Mouse (Mus musculus): ENCODE data around the gene Nrbf2.

Gene Nrbf2

DNA sequence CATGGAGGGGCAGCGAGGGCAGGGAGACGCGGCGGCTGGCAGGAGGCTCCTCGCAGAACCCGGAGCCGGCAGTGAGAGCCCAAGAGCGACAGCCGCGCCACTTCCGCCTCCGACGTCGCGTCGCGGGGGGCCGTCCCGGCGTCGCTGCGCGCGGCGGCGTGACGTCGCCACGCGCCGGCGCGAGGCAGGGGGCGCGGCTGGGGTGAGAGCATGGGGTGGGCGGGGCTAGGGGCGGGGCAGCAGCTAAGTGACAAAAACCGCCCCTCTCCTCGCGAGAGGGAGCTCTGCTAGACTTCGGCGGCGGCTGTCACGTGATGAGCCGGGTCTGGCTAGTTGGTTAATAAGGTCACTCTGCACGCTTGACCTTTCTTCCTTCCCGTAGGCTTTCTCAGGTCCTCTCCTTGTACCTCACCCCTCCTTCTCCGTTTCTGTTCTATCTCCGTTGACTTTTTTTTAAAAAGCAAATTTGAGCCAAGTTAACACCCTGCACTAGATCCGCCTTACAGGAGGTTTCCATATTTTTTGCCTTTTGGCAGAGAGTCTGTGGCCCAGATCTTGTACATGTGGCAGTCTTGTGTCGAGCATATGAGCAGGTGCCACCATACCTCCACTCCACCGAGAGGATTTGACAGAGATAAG, at the start of gene Nrbf2:
Gene Nrbf2 (minus strand): TSS at position 130 of the 639 bp plus-strand sequence.
- TF ChIP-seq GATA4 (IDR thresholded peaks at IDR 0.05; ENCODE audit: insufficient replicate concordance, low read length) = no peak

DNA sequence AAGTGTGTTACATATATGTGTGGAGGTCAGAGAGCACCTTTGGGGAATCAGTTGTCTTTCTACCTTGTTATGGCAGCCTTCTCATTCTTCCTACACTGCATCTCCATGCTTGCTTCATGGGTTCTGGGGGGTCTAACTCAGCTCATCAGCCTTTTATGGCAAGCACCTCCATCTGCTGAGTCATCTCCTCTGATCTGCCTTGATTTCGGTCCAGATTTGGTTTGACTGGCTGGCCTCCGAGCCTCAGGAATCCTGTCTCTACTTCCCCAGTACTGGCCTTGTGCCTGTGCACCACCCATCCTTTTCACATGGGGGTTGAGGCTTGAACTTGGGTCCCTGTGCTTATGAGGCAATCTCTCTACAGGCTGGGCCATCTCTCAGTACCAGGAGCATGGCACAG, 45.5 kb upstream of the Nrbf2 start:
- TF ChIP-seq GATA4 (IDR thresholded peaks at IDR 0.05; ENCODE audit: insufficient replicate concordance, low read length) = no peak

DNA sequence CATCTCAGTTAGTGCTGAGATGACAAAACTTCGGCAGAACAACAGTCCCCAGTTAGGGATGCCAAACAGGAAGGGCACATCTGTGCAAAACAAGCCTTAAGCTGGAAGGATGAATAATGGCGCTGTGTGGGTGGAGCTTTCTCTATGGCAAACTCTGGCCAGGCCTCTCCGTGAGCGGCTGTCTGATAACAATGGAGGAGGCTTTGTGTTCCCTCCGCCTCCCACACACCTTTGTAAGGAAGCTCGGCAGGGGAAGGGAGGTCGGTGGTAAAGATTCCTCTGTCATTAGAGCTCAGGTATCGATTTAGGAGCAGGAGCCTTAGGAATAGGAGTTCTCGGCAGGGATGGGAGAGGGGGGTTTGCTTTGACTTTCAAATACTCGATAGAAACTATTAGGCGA, 44.6 kb upstream of the Nrbf2 start:
- TF ChIP-seq GATA4 (IDR thresholded peaks at IDR 0.05; ENCODE audit: insufficient replicate concordance, low read length) = no peak

DNA sequence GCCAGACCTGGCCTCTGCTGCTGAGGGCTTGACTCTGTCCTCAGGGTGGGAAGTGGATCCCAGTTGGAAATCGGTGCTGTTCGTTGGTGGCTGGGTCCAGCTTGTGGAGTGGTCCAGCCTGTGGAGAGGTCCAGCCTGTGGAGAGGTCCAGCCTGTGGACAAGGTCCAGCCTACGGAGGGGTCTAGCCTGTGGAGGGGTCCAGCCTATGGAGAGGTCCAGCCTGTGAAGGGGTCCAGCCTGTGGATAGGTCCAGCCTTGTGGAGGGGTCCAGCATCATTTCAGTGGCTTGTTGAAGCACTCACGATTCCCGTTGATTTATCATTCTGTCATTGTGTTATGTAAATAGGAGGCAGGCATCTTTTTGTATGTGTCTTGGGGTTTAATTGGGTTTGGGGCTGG, 43.1 kb upstream of the Nrbf2 start:
- TF ChIP-seq GATA4 (IDR thresholded peaks at IDR 0.05; ENCODE audit: insufficient replicate concordance, low read length) = no peak

DNA sequence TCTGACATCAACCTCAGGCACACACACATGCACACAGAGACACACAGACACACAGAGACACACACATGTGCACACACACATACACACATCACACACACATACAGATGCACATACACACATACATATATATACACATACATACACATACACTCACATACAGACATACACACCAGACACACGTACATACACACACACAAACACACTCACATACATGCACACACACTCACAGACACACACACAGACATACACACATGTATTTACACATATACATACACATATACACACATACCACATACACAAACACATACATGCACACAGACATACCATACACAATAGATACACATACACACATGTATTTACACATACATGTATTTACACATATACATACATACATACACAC, 38.9 kb upstream of the Nrbf2 start:
- TF ChIP-seq GATA4 (IDR thresholded peaks at IDR 0.05; ENCODE audit: insufficient replicate concordance, low read length) = no peak

DNA sequence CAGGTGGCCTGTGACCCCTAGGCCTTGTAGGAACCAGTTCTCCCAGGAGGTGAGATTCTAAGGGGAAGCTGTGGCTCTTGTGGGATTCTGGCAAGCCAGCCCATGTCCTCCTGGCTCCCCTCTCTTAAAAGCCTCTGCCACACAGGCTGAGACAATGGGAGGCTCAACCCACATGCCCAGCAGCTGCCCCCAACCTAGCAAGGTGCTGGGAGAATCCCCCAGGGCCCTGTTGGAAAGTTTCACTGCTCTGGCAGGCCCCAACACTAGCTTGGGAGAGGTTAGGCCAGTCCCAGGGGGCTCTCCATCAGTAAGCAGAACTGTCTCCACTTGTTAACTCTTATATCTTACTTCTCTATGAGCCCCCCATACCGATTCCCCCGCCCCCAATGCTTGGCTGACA, 36.3 kb upstream of the Nrbf2 start:
- TF ChIP-seq GATA4 (IDR thresholded peaks at IDR 0.05; ENCODE audit: insufficient replicate concordance, low read length) = no peak

DNA sequence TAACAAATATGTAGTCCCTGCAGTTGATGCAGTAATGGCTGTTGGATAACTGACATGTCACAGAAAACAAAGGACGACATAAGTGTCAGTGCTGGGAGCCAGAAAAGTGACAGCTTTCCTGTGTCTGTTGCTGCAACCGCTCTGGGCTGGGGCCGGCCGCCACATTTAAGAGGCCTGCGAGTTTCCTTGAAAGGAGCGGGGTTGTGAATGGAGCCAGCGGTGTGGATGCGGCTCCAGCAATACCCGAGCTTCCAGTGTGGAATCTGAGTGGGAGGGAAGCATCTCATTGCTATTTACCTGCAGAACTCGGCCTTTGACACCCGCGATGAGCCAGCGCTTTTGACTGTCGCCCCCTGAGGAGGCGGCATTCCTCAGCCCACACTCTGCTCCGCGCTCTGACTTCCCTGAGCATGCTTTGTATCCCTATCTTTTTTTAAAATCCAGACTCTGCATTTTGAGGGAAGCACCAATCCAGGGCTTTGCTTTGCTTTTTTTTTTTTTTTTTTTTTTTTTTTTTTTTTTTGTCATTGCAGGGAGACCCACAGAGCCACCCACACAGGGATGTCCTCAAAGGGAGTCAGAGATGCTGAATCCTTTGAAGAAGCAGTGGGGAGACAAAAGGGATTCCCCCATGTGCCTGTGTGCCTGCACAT, 35.2 kb upstream of the Nrbf2 start:
- no peak for TF ChIP-seq GATA4 (IDR thresholded peaks at IDR 0.05; ENCODE audit: insufficient replicate concordance, low read length)

DNA sequence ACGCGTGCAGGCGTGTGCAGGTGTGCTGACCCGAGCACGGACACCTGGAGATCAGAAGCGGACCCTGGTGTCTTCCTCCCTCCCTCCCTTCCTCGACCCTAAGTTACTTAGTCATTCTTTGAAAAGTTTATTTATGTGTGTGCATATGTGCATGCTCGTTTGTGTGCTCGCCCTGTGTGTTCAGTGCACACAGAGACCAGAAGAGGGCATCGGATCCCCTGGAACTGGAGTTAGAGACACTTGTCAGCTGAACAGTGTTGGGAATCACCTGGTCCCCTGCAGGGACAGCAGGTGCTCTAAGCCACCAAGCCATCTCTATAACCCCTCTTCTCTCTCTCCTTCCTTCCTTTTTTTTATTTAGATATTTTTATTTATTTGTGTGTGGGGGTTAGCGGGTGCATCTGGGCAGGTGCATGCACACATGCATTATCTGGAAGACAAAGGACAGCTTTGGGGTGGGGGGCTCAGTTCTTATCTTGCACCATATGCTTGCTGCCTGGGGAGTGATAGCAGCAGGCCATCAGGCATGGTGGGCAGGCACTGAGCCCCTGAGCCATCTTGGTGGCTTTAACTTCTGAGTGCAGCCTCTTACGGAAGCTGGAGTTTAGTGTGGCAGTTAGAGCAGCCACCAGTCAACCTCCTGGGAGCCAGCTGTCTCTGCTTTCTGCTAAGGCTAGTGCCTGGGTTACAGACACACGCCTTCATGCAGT, 34.1 kb upstream of the Nrbf2 start:
- TF ChIP-seq GATA4 (IDR thresholded peaks at IDR 0.05; ENCODE audit: insufficient replicate concordance, low read length) = no peak

DNA sequence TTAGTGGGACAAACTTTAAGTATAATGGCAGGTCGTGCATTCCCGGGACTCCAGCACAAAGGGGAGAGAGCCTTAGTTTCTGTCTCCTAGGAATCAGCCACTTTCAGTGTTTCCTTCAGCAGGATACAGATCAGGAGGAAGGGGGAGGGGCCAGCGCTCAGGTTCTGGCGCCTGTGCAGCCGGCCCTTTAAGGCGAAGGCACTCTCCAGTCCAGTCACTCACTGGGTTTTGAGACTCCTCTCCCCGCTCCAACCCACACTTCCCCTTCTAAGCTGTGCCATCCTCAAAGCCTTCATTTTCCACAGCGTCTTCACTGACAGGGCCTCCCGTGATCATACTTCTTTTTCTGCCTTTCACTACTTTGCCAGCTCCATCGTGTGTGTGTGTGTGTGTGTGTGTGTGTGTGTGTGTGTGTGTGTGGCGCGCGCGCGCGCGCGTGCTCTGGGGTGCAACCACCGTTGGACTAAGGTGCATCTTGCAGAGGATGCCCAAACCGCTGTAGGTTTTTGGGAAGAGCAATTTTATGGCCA, 32.9 kb upstream of the Nrbf2 start:
- no peak for TF ChIP-seq GATA4 (IDR thresholded peaks at IDR 0.05; ENCODE audit: insufficient replicate concordance, low read length)

DNA sequence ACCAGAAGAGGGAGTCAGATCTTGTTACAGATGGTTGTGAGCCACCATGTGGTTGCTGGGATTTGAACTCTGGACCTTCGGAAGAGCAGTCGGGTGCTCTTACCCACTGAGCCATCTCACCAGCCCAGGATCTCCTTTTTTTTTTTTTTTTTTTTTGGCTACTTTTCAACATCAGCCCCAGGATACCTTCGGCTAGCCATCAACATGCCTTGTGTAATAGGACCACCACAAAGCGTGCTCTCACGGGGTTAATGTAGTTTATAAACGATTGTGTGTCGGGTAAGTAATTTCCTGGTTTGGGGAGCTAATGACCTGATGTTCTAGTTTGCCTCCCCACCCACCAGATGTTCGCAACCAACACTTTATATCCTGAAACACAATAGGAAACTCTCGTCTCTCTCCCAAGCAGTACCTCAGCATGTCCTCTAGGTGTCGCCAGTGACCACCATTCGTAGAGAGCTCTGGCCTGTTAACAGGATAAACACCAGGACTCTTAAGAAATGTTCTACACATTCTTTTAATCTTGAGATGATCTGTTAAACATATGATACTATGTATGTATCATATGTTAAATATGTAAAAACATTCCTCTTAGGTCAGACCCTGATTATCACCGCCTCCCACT, 29.8 kb upstream of the Nrbf2 start:
- no peak for TF ChIP-seq GATA4 (IDR thresholded peaks at IDR 0.05; ENCODE audit: insufficient replicate concordance, low read length)

DNA sequence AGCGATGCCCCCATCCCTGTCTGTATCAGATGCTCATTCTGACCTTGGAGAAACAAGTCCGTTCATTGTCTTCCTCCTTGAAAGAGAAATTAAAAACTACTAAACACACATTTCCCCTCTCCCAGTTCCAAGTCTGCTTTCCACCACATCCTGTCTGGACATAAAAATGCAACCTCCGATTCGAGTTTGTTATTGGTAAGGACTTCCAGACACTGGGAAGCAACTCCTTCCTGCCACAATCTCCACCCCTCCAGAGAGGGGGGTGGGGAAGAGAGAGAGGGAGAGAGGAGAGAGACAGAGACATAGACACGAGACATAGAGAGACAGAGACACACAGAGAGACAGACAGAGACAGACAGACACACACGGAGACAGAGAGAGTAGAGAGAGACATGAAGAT, 27.4 kb upstream of the Nrbf2 start:
- no peak for TF ChIP-seq GATA4 (IDR thresholded peaks at IDR 0.05; ENCODE audit: insufficient replicate concordance, low read length)

DNA sequence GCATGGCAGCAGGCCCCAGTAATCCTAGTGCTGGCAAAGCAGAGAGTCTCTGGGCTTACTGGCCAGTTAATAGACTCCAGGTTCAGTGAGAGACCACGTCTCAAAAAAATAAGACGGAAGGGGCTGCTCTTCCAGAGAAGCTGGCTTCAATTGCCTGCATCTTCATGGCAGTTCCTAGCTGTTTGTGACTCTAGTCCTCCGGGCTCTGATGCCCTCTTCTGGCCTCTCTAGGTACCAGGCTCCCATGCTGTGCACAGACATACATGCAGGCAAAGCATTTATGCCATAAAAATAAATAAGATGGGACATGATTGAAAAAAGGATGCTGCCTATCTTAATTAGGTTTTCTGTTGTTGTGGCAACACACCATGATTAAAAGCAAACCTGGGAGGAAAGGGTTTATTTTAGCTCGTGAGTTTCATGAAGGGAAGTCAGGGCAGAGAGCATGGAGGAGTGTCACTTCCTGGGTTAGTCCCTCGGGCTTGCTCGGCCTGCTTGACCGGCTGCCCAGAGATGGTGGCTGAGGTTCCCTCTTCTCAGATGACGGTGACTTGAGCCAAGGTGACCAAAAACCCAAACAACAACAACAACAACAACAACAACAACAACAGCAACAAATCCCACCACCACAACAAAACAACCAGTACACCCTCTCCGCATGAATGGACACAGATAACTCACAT, 26.3 kb upstream of the Nrbf2 start:
- no peak for TF ChIP-seq GATA4 (IDR thresholded peaks at IDR 0.05; ENCODE audit: insufficient replicate concordance, low read length)

DNA sequence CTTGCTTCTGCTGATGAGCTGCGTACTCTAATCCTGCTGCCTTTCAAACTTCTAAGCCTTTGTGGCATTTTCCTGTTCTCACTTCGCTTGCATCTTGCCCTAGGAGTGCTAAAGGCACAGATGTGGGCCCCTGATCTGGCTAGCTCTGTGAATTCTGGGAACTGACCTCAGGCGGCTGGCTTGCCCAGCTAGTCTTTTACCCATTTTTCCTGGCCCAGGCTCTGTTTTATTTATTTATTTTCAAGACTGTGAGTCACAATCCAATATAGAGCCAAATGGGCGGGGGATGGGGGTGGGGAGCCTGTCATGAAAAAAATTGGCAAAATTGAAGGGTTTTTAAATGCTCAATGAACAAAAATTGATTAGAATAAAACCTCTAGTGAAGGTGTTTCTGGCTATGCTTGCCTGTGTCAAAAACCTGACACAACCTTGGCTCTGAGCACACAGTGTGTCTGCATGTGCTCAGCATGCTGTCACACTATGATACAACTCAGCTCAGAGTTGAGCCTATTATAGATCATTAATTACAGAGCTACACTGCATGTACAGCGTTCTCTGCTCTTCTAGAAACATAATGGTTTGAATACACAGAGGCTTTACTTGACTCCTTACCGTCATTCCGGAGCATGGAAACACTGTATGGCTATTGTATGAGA, 24.5 kb upstream of the Nrbf2 start:
- no peak for TF ChIP-seq GATA4 (IDR thresholded peaks at IDR 0.05; ENCODE audit: insufficient replicate concordance, low read length)

DNA sequence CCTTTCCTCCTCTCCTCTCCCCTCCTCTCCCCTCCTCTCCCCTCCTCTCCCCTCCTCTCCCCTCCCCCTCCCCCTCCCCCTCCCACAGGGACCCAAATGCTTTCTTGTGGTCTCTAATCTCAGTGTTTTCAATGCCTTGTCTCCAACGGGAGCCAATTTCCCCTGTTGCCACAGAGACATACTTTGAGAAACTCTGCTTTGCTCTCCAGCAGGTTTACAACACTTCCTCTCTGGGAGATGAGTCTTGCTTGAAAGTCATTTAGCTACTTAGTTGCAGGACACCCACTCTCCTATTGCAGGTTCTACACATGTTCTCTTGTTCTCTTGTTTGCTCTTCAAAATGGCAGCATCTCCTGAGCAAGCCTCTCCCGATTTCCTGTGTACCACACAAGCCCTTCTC, 17.2 kb upstream of the Nrbf2 start:
- no peak for TF ChIP-seq GATA4 (IDR thresholded peaks at IDR 0.05; ENCODE audit: insufficient replicate concordance, low read length)

DNA sequence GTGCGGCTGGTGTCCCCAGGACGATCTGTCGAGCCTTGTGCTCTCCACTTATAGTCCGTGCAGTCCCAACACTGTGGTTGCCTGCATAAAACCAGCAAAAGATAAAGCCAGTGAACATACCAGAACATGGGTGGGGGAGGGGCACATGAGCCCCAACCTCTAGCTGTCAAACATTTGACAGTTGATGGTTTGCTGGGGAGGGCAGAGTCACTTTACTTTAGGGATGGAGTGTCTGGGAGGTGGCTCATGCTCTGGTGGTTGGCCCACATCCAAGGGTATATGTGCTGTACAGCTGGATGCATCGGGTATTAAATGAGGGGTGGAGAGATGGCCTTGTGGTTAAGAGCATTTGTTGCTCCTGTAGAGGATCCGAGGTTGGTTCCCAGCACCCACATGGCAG, 15.9 kb upstream of the Nrbf2 start:
- no peak for TF ChIP-seq GATA4 (IDR thresholded peaks at IDR 0.05; ENCODE audit: insufficient replicate concordance, low read length)
